Mouse (Mus musculus): Measurements from ENCODE around the gene Rps8. TPM values are rescaled to one million over a fixed set of nuclear protein-coding genes. Genes with fewer than 3 reads are reported as not detected.

Gene Rps8
- polyA plus RNA-seq, 1 experiment: 456 TPM

- 67% methylated on average over 10 of the region's 10 CpGs for WGBS
- no peak for DNase-seq
- Histone ChIP-seq H3K4me3 (replicated peaks; ENCODE audit: extremely low read depth, low read depth, low read length) (no peak overlapping the region), H3K4me1 (ENCODE audit: control insufficient read depth, insufficient read depth, low read length) (no peaks in the 10 kb centered on the region)
- TF ChIP-seq CTCF (IDR thresholded peaks at IDR 0.05; ENCODE audit: insufficient read depth, low read length): no peak
- TF ChIP-seq POLR2A (IDR thresholded peaks at IDR 0.05; ENCODE audit: borderline replicate concordance, extremely low read depth, low read depth, low read length): no peak
Observed at GRCm38 (mm10) chr4:117105127-117105526, 50.9 kb downstream of the Rps8 start.

DNA sequence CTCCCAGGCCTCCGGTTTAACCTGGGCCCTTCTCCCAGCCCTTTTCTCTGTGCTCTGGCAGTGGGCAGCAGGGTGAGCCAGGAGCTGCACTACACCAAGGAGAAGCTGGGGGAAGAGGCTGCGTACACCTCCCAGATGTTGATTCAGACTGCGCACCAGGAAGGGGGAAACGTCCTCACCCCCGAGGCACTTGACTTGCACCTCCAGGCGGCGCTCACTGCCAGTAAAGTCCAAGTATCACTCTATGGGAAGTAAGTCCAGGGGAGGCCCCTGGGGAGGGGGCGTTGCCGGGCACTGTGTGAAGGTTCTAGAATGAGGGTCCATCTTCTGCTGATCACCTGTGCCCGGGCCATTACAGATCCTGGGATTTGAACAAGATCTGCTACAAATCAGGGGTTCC is 51.4 kb downstream of the Rps8 start:
- Histone ChIP-seq H3K4me1 (ENCODE audit: control insufficient read depth, insufficient read depth, low read length) (no peaks in the 10 kb centered on the region), H3K4me3 (replicated peaks; ENCODE audit: extremely low read depth, low read depth, low read length) (no peak overlapping the region)
- DNase-seq: no peak
- 73% methylated on average over 10 of the region's 10 CpGs for WGBS
- TF ChIP-seq POLR2A (IDR thresholded peaks at IDR 0.05; ENCODE audit: borderline replicate concordance, extremely low read depth, low read depth, low read length) (no peak), CTCF (IDR thresholded peaks at IDR 0.05; ENCODE audit: insufficient read depth, low read length) (no peak)

Other genes with a start within 250 kb of the Rps8 start
- gene Urod, start 161.8 kb downstream of the Rps8 start, polyA plus RNA-seq (2012; rRNA removed): 42.1 and 56.1 TPM in 2 replicates
- 66.3 and 69.1 TPM in 2 replicates for gene Hectd3, start 160.9 kb downstream of the Rps8 start, polyA plus RNA-seq (2012; rRNA removed)
- 4.3 and 6.1 TPM in 2 replicates for gene Eif2b3, start 136.8 kb downstream of the Rps8 start, polyA plus RNA-seq (2012; rRNA removed)
- 8.3 and 8.8 TPM in 2 replicates for gene Ptch2, start 60.2 kb downstream of the Rps8 start, polyA plus RNA-seq (2012; rRNA removed)
- 12.1 and 13.7 TPM in 2 replicates for gene Btbd19, start 30.5 kb downstream of the Rps8 start, polyA plus RNA-seq (2012; rRNA removed)
- gene Tctex1d4, start 29.4 kb downstream of the Rps8 start, polyA plus RNA-seq (2012; rRNA removed): 58.9 and 61.4 TPM in 2 replicates
- 19.4 and 20.4 TPM in 2 replicates for gene Plk3, start 22.3 kb downstream of the Rps8 start, polyA plus RNA-seq (2012; rRNA removed)
- gene Kif2c, start 26.4 kb upstream of the Rps8 start, polyA plus RNA-seq (2012; rRNA removed): 0.34 and 0.86 TPM in 2 replicates
- gene Tmem53, start 95.7 kb upstream of the Rps8 start, polyA plus RNA-seq (2012; rRNA removed): 21.7 and 24.1 TPM in 2 replicates
- 4.2 and 5.2 TPM in 2 replicates for gene Armh1, start 95.9 kb upstream of the Rps8 start, polyA plus RNA-seq (2012; rRNA removed)